Mouse (Mus musculus) common myeloid progenitor, adult 5-6 weeks (primary cell): ENCODE measurements around the gene Arxes2. TPM values are rescaled to one million over a fixed set of nuclear protein-coding genes. Genes with fewer than 3 reads are reported as not detected.
A peak's percentile ranks its signal among the peaks of the same experiment; 100 is the strongest.

Experiments used
- ATAC-seq: replicated peaks from 2 replicates; pipeline ENCODE4 v1.8.0; 2016; ENCODE audit warnings: low read depth, mild to moderate bottlenecking, moderate TSS enrichment, inconsistent platforms; ENCODE audit not compliant: poor library complexity, severe bottlenecking
- total RNA-seq: library from RNA; stranded (forward); fragments of 200-1000, 187-1606 nt; gene quantifications from 2 replicates; pipeline ENCODE4 v1.2.3, GENCODE M21; 2017

Arxes2 gene
- 3.2 TPM in 1 of 2 replicates, not detected in the other for total RNA-seq

DNA sequence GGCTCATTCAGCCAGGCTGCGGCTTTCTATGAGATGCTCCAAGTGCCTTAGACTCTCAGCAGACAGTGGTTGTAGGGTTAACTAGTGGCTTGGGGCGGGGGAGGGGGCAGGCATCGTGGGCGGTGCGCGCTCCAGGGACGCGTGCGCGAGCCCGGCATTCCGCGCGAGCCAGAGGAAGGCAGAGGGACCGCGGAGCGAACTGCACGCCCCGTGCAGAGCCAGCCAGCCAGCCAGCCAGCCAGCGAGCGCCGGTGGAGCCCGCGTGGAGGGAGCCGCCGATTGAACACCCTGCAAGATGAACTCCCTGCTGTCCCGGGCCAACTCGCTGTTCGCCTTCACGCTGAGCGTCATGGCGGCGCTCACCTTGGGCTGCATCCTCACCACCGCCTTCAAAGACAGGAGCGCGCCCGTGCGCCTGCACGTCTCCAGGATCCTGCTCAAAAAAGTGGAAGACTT is at the start of gene Arxes2:
Gene Arxes2, plus strand, starts transcription at position 161 of the 456 bp plus-strand sequence.
- ATAC-seq, result peak; percentile 63

DNA sequence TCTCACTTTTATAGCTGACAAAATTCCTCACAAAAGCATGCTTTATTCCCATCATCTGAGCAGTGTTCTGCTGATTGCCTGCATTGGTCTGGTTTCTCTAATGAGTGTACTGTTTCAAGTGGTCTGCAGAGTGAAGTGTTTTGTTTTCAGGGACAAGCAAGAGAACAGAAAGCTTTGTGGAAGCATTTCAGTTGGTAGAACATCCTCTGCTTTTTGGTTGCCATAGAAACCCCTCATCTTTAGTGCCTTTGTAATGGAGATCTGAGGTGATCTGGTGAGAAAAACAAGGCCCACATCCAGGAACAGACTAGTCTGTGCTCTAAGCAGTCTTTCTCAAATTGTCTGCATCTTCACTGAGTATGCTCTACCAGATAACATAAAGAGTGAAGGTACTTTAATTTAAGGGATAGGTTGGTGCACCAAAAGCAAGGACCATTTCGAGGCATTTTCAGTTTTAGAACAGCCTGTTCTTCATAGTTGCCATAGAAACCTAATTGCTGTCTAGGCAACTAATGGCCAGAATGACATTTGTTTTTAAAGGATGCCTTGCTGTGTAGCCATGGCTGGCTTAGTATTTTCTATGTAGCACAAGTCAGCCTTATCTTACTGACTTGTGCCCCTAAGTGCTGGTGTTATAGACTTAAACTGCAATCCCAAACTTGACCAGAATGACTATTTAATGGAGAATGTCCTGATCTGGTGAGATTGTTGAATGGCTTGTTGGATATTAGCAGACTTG is 44.8 kb upstream of the Arxes2 start:
- no peak for ATAC-seq

DNA sequence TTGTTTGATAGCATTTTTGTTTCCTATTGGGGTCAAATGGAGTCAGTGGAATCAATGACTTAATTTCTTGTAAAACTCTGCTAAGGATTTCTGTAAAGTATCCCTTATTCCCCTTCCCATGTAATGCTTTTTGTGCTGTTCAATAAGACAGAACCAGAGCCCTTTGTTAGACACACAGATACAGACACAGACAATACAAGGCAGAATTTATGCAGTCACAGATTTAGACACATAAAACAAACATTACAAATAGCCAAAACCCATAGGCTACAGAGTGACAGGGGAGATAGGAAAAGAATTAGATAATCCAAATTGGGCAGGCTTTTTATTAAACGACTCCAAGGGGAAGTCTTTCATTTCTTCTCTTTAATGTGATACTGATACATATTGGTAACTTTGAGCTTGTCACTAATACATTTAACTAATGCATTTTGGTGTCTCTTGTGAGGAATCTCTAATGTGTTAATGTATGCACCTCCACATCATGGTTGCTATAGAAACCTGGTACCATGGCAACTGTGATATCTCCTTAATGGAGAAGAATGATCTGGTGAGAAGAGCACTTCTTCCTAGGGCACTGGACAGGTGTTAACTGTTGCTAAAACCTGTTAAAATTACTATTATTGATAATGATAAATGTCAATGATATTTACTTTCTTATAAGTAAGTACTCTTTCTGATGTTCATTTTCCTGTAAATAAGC is 36.5 kb upstream of the Arxes2 start:
- no peak for ATAC-seq

DNA sequence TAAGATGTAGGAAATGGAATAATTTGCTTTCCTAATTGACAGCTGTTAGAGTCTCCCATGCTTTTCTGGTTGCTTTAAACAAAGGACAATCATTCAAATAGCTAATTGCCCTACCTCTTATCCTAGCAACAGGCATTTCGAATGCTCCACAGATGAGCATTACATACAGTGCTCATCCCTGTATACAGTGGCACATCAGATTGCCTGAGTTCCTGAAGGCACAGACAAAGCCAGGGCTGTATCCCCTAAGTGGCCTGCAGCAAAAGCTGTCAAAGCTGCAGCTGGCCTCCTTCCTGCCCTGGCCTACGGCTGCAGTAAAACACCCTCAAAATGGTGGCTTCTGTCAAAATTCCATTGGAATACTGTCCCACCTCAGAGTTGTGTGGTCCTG is 35.9 kb upstream of the Arxes2 start:
- no peak for ATAC-seq

DNA sequence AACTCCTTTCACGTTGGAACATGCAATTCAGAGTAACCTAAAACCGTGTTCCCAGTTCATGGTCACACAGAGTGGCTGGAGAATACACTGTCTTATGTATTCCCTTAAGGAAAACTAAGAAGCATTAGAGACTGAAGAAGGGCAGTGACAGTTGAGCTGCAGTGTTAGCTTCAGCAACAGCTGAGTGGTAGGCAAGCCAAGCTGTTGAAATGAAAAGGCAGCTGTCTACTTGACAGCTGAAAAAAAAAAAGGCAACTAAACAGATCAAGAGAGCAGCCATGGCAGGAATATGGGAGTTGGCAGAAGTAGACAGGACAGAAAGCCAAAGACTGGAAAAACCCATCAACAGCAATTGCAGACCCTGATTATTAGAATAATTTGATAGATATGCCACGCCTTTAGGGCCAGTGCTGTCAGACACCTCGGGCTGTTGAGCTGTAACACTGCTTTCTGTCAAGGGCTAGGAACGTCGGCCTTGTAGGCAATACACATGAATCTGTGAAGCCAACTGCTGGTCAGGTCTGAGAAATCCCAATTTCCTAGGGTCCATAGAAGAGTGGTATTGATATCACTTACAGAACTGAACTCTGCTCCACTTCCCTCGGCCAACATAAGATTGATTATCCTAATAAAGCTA is 34.9 kb upstream of the Arxes2 start:
- ATAC-seq, result no peak

DNA sequence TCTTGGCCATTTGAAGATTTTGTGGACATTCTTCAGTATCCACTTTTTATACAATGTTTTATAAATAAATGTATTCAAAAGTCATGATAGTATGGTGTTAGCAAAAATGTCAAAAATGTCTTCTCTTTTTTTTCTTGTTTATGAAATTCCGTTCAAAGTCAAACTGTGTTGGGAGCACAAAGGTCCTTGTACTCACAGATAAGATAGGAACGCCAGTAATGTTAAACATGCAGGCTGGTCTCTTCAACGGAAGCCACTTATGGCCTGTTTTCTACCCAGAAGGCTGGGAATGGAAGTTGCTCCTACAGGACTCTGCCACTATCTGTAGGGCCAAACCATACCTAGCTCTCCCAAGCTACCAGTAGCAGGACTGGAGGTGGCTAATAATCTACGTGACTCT is 34.1 kb upstream of the Arxes2 start:
- no peak for ATAC-seq

DNA sequence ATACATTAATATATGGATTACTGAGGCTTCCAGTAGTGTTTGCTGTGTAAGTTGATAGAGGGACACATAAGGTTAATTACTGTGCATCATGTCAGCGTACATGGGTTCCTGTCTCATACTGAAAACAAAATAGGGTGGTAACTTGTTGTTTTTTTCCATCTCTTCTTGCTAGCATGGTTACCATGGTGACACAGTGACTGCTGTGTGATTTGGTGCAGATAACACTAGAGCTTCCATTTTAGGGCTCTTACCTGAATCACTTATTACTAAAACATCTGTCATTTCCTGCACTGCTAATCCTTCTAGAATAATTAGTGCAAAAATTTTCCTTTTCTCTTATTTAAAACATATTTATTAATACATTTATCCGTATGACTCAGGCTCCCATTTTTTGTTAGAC is 31.3 kb upstream of the Arxes2 start:
- ATAC-seq, result no peak

DNA sequence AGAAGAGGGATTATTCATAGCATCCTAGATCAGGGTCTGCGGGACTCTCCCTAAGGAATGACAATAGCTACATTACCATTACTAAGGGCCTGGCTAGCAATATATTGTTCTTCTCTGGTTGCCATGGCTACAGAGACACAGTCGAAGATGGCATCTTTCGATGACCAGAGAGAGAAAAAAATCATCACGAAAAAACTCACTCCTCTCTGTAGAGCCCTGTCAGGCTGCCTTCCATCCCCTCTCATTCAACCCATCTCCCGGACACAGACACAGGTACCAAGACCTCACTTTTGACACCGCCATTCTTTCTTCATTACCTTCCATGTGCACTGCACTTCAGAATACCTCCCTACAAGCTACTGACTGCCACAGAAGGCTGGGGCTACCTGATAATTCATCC is 30.5 kb upstream of the Arxes2 start:
- no peak for ATAC-seq

DNA sequence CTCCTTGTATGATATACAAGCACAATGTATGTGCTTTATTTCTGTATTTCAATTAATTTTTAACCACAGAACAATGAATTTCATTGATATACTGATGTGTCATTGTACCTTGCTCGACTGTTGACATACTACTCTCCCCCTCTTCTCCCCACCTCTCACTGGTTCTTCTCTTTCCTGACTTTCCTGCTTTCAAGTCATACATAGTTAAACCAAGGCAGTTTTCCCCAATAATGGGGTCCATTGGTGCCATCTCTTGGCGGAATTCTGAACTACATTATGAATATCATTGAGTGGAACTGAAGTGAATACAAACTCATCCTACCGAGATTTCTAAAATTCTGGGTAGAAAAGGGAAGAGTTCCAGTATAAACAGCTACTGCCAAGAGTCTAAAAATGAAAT is 30.0 kb upstream of the Arxes2 start:
- peak; percentile 69 for ATAC-seq

DNA sequence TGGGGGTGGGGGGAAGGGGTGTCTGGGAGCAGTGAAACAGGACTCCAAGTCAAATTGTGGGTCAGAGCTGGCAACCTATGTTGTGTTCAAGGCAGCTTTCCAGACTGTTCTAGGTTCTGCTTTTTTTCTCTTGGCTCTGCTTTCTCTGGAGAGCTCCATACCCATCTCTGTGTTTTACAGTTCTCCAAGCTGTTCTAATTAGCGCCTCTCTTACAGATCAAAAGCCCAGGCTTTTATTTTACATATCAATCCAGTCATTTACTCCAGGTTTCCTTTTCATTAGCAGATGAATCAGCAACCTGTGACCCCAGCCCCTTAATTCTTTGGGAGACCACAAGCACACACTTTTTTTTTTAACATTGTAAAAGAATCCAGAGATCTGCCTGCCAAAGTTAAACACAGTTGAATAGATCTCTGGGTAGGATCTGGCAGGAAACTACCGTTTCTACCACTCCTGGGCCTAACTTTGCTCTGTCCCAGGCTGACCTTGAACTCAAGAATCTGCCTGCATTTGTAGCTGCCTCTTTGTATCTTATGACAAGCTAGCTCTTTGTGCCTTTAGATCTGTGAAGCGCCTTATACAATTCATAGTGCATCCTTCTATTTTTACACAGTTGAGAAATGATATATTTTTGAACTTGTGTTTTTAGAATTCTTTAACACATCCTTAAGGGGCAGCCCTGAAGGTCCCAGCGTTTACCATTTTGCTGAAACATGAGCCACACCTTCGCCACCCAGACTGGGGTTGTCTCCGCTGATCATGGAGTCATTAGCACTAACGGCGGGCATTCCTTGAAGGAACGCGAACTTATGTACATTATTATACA is 19.8 kb upstream of the Arxes2 start:
- ATAC-seq, result no peak

DNA sequence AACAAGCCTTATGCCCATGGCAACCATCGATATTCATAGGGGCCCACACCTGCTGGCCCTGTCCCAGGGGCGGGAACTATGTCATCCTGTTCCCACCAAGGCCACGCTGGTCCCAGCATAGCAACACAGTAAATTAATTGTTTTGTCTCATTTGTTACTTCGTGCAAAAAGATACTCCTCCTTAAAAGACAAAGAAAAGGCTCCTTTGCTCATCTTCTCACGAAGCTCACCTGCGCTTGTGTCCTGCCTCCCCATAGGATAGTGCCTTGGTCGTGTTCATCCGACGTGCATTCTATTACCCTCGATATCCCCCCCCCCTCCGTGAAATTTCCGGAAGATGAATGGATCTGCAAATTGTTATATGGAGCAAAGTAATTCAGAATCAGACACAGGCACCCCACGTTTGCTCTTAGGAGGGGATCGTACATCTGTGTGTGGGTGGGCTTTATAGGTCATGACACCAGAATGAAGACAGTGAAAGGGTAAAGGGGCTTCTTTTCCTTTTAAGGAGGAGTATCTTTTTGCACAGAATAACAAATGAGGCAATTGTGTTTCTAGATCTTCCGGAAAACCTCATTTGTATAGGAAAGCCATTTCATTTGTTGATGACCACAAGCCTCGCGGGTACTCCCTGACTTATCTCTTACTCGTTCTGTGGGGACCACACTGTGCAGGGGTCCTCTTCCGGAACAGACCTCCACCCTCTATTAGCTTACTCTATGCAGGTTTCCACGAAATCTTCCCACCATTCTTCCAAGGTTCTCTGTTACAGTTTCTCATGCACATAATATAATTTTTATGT is 19.0 kb upstream of the Arxes2 start:
- no peak for ATAC-seq

DNA sequence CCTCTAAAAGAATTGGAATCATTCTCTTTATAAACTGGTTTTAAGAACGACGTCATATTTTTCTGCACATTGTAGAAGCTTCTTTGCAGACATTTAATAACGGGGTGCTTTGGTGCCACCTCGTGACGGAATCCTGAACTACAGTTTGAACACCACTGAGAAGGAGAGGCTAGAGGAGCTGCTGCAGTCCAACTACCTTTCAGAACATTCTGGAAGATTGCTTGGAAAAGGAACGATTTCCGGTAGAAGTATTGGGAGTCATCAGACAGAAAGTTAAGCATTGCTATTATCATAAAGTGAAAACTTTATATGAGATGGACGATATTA is 18.4 kb upstream of the Arxes2 start:
- peak; percentile 88; the same call in 1 of the 2 replicates for ATAC-seq

DNA sequence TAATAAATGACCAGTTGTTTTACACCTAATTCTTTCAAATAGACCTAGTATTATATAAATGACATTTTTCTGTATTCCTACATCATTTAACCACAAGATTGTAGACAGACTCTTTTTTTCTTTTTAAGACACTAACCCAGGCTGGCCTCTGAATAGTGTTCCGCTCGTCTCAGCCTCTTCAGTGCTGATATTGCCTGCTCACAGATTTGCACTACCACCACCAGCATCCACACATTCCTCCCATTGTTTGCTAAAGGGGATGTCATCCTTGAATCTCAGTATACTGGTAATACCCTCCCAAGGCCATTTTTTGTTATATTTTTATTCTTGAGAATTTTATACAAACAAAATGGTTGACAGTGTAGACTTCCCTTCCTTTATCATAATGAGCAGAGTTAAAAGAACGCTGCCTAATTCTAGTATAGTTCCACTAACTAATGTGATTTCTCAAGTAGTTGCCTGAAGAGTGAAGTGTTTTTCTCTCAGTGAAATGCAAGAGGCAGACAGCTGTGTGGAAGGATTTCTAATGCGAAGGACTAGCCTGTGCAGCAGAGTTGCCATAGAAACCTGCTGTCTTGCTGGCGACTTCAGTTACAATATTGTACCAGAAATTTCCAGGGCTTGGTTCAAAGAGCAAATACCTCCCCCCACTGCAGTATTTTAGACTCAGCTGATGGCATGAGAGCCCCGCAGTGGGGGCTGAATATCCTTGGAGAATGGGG is 8.9 kb upstream of the Arxes2 start:
- no peak for ATAC-seq

DNA sequence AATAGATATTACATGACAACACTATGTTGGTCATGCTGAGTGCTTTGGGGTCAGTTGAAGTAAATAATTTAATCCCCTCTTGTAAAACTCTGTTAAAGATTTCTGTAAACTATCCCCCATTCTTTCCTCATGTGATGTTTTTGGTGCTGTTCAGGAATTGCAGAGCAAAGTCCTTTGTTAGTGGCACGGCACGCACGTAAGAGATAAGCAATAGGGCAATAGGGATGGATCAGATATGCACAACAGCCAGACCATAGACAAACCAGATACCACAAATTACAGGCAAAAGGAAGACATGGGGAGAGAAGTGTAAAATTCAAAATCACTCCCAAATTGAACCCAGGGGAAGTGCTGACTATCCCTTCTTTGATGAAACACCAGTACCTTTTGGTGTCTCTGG is 7.4 kb upstream of the Arxes2 start:
- no peak for ATAC-seq

DNA sequence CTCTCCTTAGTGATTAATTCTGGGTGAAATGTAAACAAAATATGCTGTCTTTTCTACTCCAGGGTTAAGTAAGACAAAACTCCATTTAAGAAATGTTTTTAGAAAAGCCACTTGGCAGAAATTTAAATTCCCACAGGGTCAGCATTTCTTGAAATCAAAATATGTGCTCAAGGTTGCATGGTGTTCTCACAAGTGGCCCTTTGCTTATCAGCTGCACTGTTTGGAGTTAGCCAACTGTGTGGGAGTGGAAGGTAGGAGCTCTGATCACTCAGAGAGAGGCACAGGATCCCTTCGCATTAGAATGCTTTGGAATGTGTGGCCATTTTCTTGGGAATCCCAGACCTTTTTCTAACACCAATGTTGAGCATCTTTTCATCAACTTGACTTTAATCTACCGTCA is 3.0 kb upstream of the Arxes2 start:
- no peak for ATAC-seq

DNA sequence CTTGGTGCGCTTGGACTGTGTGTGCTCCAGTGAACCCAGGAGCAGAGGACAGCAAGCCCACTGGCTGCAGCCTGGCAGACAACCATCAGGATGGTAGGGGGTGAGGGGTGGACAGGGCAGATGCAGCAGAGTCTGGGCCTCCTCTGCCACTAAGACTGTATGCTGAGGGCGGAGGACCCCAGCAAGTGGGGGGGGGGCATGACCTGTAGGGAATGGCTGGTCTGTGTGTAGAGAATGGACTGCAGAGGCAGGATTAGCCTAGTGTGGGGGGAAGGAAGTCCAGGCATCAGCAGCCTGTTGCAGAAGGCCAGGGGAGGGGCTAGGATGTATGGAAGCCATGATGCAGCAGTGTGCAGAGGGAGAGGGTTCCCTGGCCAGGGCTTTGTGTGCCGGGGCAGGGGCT is 431 bp upstream of the Arxes2 start:
- ATAC-seq, result peak; percentile 77

DNA sequence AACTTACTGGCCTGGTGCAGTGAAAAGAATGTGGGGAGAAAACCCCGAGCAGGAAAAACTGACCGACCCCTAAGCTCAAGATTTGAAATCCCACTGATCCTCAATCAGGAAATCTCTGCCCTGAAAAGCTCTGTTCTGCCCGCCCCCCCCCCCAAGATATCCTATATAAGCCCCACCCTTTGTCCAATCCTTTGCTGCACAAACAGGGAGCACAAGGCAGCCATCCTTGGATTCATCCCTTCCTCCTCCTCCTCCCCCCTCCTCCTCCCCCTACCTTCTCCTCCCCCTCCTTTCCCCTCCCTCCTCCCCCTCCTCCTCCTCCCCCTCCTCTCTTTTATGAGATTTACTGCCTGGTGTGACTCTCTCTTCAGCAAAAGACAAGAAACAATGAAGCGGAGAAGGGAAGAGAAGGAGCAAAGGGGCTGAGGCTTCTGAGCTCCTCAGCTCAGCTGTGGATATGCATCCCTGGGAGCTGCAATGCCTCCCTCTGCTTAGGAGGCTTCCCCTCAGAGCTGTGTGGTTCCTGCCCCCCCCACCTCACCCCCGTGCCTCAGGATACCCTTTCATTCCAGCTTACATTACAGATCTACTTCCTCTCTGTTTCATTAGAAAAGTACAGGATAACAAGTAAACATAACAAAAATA is 13.7 kb downstream of the Arxes2 start:
- no peak for ATAC-seq

DNA sequence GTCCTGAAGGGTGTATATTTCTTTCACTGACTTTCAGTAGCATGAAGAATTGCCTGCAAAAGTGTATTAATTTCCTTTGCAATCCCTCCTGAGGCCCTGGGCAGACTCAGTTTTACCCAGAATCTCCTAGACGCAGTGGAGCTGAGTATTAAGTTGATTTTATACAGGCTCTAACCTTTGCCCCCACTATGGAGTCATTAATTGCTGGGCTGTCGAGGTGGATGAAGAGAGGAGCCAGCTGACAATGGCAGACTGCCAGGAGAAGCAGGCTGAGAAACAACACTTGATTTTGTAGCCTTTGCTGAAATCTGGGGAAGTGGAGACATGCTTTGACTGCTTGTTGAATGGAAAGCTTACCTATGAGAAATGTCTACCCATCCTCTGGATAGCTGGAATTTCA is 20.8 kb downstream of the Arxes2 start:
- no peak for ATAC-seq

DNA sequence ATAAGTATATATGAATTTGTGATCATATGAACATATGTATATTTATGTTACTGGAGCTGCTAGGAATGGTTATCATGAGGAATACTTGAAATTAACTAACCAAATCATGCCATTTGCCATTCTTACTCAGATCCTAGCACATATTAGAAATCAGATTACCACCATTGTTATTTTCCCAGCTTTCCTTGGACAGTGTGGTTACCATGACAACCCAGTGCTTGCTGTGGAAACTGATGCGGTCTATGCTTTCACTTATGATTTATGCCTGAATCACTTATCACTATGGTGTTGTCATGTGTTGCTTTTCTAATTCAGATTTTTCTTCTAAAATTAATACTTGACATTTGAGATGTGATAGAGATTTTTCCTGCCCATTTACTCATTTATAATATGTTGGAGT is 36.7 kb downstream of the Arxes2 start:
- ATAC-seq, result no peak
